Mouse (Mus musculus) MEL (cell line): Measurements from ENCODE around the gene Cnbd2. TPM values are rescaled to one million over a fixed set of nuclear protein-coding genes. Genes with fewer than 3 reads are reported as not detected.

Source experiments
- DNase-seq: peaks from one replicate; pipeline ENCODE4 v3.0.0; 2011; ENCODE audit warnings: low read depth, low spot score
- H3K27ac ChIP-seq: 2 replicates; pipeline ENCODE4 v1.5.1; 2012; ENCODE audit warnings: low read depth, mild to moderate bottlenecking, control low read depth, low read length, moderate library complexity; ENCODE audit not compliant: control insufficient read depth
- H3K27me3 ChIP-seq, 2 experiments: fragments of 150-350 bp in 1 of 2; sonication (generic) in 1 of 2; 2 replicates each; pipeline ENCODE4 v1.6.1; 2012; ENCODE audit warnings: low read length in 2 of 2, mild to moderate bottlenecking in 2 of 2, improper control_type of control experiment in 1 of 2, moderate library complexity in 1 of 2; ENCODE audit not compliant: insufficient read depth in 2 of 2, control insufficient read depth in 1 of 2
- H3K36me3 ChIP-seq, 2 experiments: 2 replicates each; pipeline ENCODE4 v1.6.1; 2012 to 2014; ENCODE audit warnings: low read length in 2 of 2, improper control_type of control experiment in 1 of 2, inconsistent platforms in 1 of 2, mild to moderate bottlenecking in 1 of 2; ENCODE audit not compliant: insufficient read depth in 2 of 2, control insufficient read depth in 1 of 2
- H3K4me1 ChIP-seq, 2 experiments: fragments of 150-350 bp in 1 of 2; sonication (generic) in 1 of 2; 2 replicates each; pipeline ENCODE4 v1.6.1; 2012; ENCODE audit warnings: low read length in 2 of 2, improper control_type of control experiment in 1 of 2, mild to moderate bottlenecking in 1 of 2; ENCODE audit not compliant: insufficient read depth in 2 of 2, control insufficient read depth in 1 of 2
- H3K4me3 ChIP-seq, 2 experiments: fragments of 150-350 bp in 1 of 2; sonication (generic) in 1 of 2; 2 replicates each; pipeline ENCODE4 v1.5.1; 2012; ENCODE audit warnings: low read depth in 2 of 2, low read length in 2 of 2, mild to moderate bottlenecking in 2 of 2, moderate library complexity in 2 of 2, control low read depth in 1 of 2, improper control_type of control experiment in 1 of 2; ENCODE audit not compliant: control insufficient read depth in 1 of 2, insufficient read depth in 1 of 2
- H3K79me2 ChIP-seq: 2 replicates; pipeline ENCODE4 v1.6.1; 2012; ENCODE audit warnings: mild to moderate bottlenecking, low read length, moderate library complexity; ENCODE audit not compliant: control insufficient read depth, poor library complexity, insufficient read depth
- H3K9ac ChIP-seq: 2 replicates; pipeline ENCODE4 v1.6.1; 2012; ENCODE audit warnings: low read depth, mild to moderate bottlenecking, control low read depth, low read length, moderate library complexity; ENCODE audit not compliant: control insufficient read depth, poor library complexity, severe bottlenecking
- H3K9me3 ChIP-seq: fragments of 150-350 bp; sonication (generic); replicated peaks from 2 replicates; pipeline ENCODE4 v1.6.1; 2012; ENCODE audit warnings: mild to moderate bottlenecking, low read length, improper control_type of control experiment, moderate library complexity; ENCODE audit not compliant: insufficient read depth
- BHLHE40 ChIP-seq: IDR thresholded peaks from 2 replicates; pipeline ENCODE4 v1.6.1; 2012; ENCODE audit warnings: low read depth, mild to moderate bottlenecking, inconsistent platforms, low read length, improper control_type of control experiment, borderline replicate concordance
- CHD1 ChIP-seq: IDR thresholded peaks from 2 replicates; pipeline ENCODE4 v1.6.1; 2012; ENCODE audit warnings: low read depth, mild to moderate bottlenecking, inconsistent platforms, low read length, improper control_type of control experiment
- CTCF ChIP-seq, 3 experiments: IDR thresholded peaks in 2 of 3; conservative IDR thresholded peaks in 1 of 3; 2 replicates each; pipeline ENCODE4 v1.5.1; 2011 to 2012; ENCODE audit warnings: low read length in 3 of 3, low read depth in 2 of 3, mild to moderate bottlenecking in 2 of 3, improper control_type of control experiment in 1 of 3, inconsistent platforms in 1 of 3, mixed read lengths in 1 of 3, moderate library complexity in 1 of 3; ENCODE audit not compliant: control insufficient read depth in 1 of 3, insufficient read depth in 1 of 3, poor library complexity in 1 of 3, severe bottlenecking in 1 of 3
- E2F4 ChIP-seq: IDR thresholded peaks from 2 replicates; pipeline ENCODE4 v1.6.1; 2011; ENCODE audit warnings: low read depth, low read length, improper control_type of control experiment, borderline replicate concordance
- EP300 ChIP-seq, 2 experiments: IDR thresholded peaks; 2 replicates each; pipeline ENCODE4 v1.6.1; 2011; ENCODE audit warnings: improper control_type of control experiment in 2 of 2, low read length in 2 of 2, low read depth in 1 of 2, mild to moderate bottlenecking in 1 of 2
- ETS1 ChIP-seq: IDR thresholded peaks from 2 replicates; pipeline ENCODE4 v1.6.1; 2012; ENCODE audit warnings: low read depth, mild to moderate bottlenecking, inconsistent platforms, low read length, improper control_type of control experiment, moderate library complexity
- HCFC1 ChIP-seq: IDR thresholded peaks from 2 replicates; pipeline ENCODE4 v1.6.1; 2012; ENCODE audit warnings: low read depth, mild to moderate bottlenecking, inconsistent platforms, low read length, improper control_type of control experiment, moderate library complexity
- JUND ChIP-seq: IDR thresholded peaks from 2 replicates; pipeline ENCODE4 v1.6.1; 2011; ENCODE audit warnings: low read depth, mild to moderate bottlenecking, improper control_type of control experiment, low read length
- KAT2A ChIP-seq: conservative IDR thresholded peaks from 2 replicates; pipeline ENCODE4 v1.6.1; 2012; ENCODE audit warnings: low read depth, low read length, improper control_type of control experiment, inconsistent platforms
- MEF2A ChIP-seq: IDR thresholded peaks from 2 replicates; pipeline ENCODE4 v1.6.1; 2014; ENCODE audit warnings: low read depth, mild to moderate bottlenecking, inconsistent platforms, low read length, improper control_type of control experiment; ENCODE audit not compliant: poor library complexity, insufficient replicate concordance, severe bottlenecking; ENCODE audit errors: extremely low read depth
- MYC ChIP-seq: IDR thresholded peaks from 2 replicates; pipeline ENCODE4 v1.6.1; 2011; ENCODE audit warnings: low read depth, mild to moderate bottlenecking, low read length, improper control_type of control experiment, moderate library complexity
- NELFE ChIP-seq: IDR thresholded peaks from 2 replicates; pipeline ENCODE4 v1.6.1; 2011; ENCODE audit warnings: low read depth, low read length, improper control_type of control experiment
- RAD21 ChIP-seq: IDR thresholded peaks from 2 replicates; pipeline ENCODE4 v1.6.1; 2011; ENCODE audit warnings: mild to moderate bottlenecking, low read depth, low read length, improper control_type of control experiment
- SIN3A ChIP-seq: IDR thresholded peaks from 2 replicates; pipeline ENCODE4 v1.6.1; 2012; ENCODE audit warnings: low read length, improper control_type of control experiment, inconsistent platforms
- SMC3 ChIP-seq: IDR thresholded peaks from 2 replicates; pipeline ENCODE4 v1.6.1; 2011; ENCODE audit warnings: low read depth, low read length, improper control_type of control experiment
- TAL1 ChIP-seq: IDR thresholded peaks from 2 replicates; pipeline ENCODE4 v1.6.1; 2012; ENCODE audit warnings: mild to moderate bottlenecking, inconsistent platforms, low read length, moderate library complexity, mixed read lengths
- TBP ChIP-seq: IDR thresholded peaks from 2 replicates; pipeline ENCODE4 v1.8.0; 2011; ENCODE audit warnings: low read depth, low read length, improper control_type of control experiment
- USF1 ChIP-seq: IDR thresholded peaks from 2 replicates; pipeline ENCODE4 v1.6.1; 2014; ENCODE audit warnings: low read depth, mild to moderate bottlenecking, inconsistent platforms, low read length, improper control_type of control experiment, moderate library complexity
- USF2 ChIP-seq, 2 experiments: IDR thresholded peaks; 2 replicates each; pipeline ENCODE4 v1.6.1; 2011 to 2012; ENCODE audit warnings: improper control_type of control experiment in 2 of 2, low read length in 2 of 2, borderline replicate concordance in 1 of 2, inconsistent platforms in 1 of 2, low read depth in 1 of 2, mild to moderate bottlenecking in 1 of 2; ENCODE audit not compliant: insufficient read depth in 1 of 2
- ZMIZ1 ChIP-seq: IDR thresholded peaks from 2 replicates; pipeline ENCODE4 v1.6.1; 2012; ENCODE audit warnings: low read depth, mild to moderate bottlenecking, inconsistent platforms, low read length, improper control_type of control experiment, moderate library complexity
- ZNF384 ChIP-seq: IDR thresholded peaks from 2 replicates; pipeline ENCODE4 v1.6.1; 2012; ENCODE audit warnings: low read depth, mild to moderate bottlenecking, inconsistent platforms, low read length, improper control_type of control experiment
- polyA plus RNA-seq, 2 experiments: library from polyadenylated mRNA; stranded (reverse) in 1 of 2; unstranded in 1 of 2; fragments of >175 nt in 1 of 2; fragments of >200 nt in 1 of 2; gene quantifications; 2 replicates each; pipeline versions ENCODE4 v1.2.1 to v1.2.4; 2012; ENCODE audit warnings: low replicate concordance in 2 of 2, low read depth in 1 of 2; ENCODE audit not compliant: insufficient read length in 2 of 2, insufficient read depth in 1 of 2, missing spikeins in 1 of 2
- total RNA-seq: library from RNA; depleted of rRNA; stranded (reverse); fragments of 300-350 nt; gene quantifications from 2 replicates; pipeline ENCODE4 v1.2.3, GENCODE M21; 2012

The Cnbd2 gene
- total and polyA plus RNA-seq, 3 experiments, result 1.8 to 4.8 TPM; not detected in 1

- Histone ChIP-seq H3K4me1 (peaks cover 0 to 16% of the 10 kb centered on the region in 2 experiments; a peak in 3 of 4 replicates), H3K4me3 (no peak overlapping the region), H3K27ac (no peak overlapping the region), H3K79me2 (no peaks in the 10 kb centered on the region), H3K9ac (no peak overlapping the region), H3K27me3 (no peaks in the 10 kb centered on the region), H3K36me3 (peaks cover 0 to 2% of the 10 kb centered on the region in 2 experiments; a peak in 1 of 4 replicates), H3K9me3 (no peaks in the 10 kb centered on the region)
- DNase-seq, result no peak
- TF ChIP-seq CTCF (IDR thresholded peaks at IDR 0.05 in 2 of 3, conservative IDR thresholded peaks at IDR 0.05 in 1 of 3; ENCODE audit: control insufficient read depth in 1 of 3, insufficient read depth in 1 of 3, low read depth in 2 of 3, low read length in 3 of 3, poor library complexity in 1 of 3, severe bottlenecking in 1 of 3) (no peak), ZMIZ1 (no peak), TBP (no peak), JUND (no peak), SIN3A (no peak), EP300 (IDR thresholded peaks at IDR 0.05; ENCODE audit: low read depth in 1 of 2, low read length in 2 of 2) (no peak), KAT2A (no peak), MYC (no peak), NELFE (no peak), SMC3 (no peak), RAD21 (no peak), TAL1 (no peak), ZNF384 (no peak), E2F4 (no peak), USF1 (no peak)
Observed at GRCm38 (mm10) chr2:156349286-156349848, 37.3 kb downstream of the Cnbd2 start.

DNA sequence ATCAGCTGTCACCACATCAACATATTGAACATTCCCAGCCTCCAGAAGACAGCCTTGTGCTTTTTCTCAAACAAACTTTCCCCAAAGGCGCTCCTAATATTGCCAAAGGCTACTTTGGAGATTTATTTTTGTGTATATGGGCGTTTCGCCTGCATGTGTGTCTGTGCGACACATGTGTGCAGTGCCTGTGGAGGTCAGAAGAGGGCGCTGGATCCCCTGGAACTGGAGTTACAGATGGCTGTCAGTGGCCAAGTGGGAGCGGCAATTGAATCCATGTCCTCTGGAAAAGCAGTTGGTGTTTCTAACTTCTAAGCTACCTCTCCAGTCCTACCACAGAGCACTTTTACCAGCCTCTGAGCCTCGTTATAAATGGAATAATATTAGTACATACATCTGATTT lies 39.1 kb downstream of the Cnbd2 start:
- peaks cover 0 to 2% of the 10 kb centered on the region in 2 experiments; a peak in 1 of 4 replicates for H3K36me3 ChIP-seq
- peaks cover 0 to 16% of the 10 kb centered on the region in 2 experiments; a peak in 3 of 4 replicates for H3K4me1 ChIP-seq
- no peaks in the 10 kb centered on the region for H3K27me3 ChIP-seq
- H3K27ac ChIP-seq, result no peak overlapping the region
- DNase-seq, result peak; percentile 17
- peak; percentile 26 to 50 (median 28) for TF ChIP-seq CTCF (IDR thresholded peaks at IDR 0.05 in 2 of 3, conservative IDR thresholded peaks at IDR 0.05 in 1 of 3; ENCODE audit: control insufficient read depth in 1 of 3, insufficient read depth in 1 of 3, low read depth in 2 of 3, low read length in 3 of 3, poor library complexity in 1 of 3, severe bottlenecking in 1 of 3)
- no peak for TF ChIP-seq CHD1
- no peak for TF ChIP-seq MEF2A
- TF ChIP-seq E2F4, result no peak
- no peak for TF ChIP-seq ETS1
- no peak for TF ChIP-seq USF2 (IDR thresholded peaks at IDR 0.05; ENCODE audit: borderline replicate concordance in 1 of 2, insufficient read depth in 1 of 2, low read depth in 1 of 2, low read length in 2 of 2)
- TF ChIP-seq USF1, result no peak
- TF ChIP-seq EP300 (IDR thresholded peaks at IDR 0.05; ENCODE audit: low read depth in 1 of 2, low read length in 2 of 2), result no peak
- no peak for TF ChIP-seq BHLHE40
- peak; percentile 2; the same call in 1 of the 2 replicates for TF ChIP-seq RAD21
- no peak for TF ChIP-seq HCFC1
- TF ChIP-seq, all 39 proteins: peak for 2
- H3K4me3 ChIP-seq, result no peak overlapping the region
- H3K9ac ChIP-seq, result no peak overlapping the region
- H3K9me3 ChIP-seq, result no peaks in the 10 kb centered on the region
- H3K79me2 ChIP-seq, result no peaks in the 10 kb centered on the region
